ENCODE assay signal across 27 mouse cellular contexts in the genomic region with DNA sequence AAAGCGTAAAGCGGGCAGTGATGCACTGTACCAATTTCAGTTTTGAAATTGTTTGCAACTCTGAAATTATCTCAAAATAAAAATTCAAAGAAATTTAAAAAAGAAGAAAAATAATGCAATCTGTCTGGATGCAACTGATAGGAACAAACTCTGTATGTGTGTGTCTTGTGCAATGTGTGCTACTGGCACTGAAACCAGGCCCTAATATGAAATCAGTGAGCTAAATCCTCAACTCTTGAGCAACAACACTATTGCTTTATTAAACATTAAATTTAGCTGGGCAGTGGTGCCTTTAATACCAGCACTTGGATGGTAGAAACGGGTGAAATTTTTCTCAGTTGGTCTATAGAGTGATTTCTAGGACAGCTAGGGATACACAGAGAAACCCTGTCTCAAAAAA. TPM values are rescaled to one million over a fixed set of nuclear protein-coding genes. Genes with fewer than 3 reads are reported as not detected.
DNase-seq lines count a peak whose midpoint lies in the region; ATAC-seq and TF ChIP-seq lines count a peak whose summit lies in the region.
"Had no signal": no experiment of that assay in that cellular context is flagged by ENCODE, and none has a peak within 500 bp of the region (broad histone marks: within the 10 kb centered on the region; RNA-seq: fewer than 3 reads in every experiment).

No protein-coding gene starts in this region.

- DNase-seq in liver, adult 2 months (ENCODE audit: extremely low read depth, low read depth, low spot score): peak; percentile 94
- no peak for DNase-seq in liver, embryonic 11.5 days (ENCODE audit: low spot score)
- DNase-seq in lung, postnatal 0 days (ENCODE audit: low spot score): peak; percentile 70
- DNase-seq in lung, postnatal 14 days: no peak
- DNase-seq in 416B (ENCODE audit: low read depth) (peak; percentile 49), adipocyte (ENCODE audit: low spot score) (peak; percentile 74)
- no peak for DNase-seq in cerebellum, postnatal 4 days (ENCODE audit: low spot score in 2 of 2)
- no peak for DNase-seq in heart, adult 2 months
- DNase-seq: adrenal gland, adult 2 months; adrenal gland, postnatal 10 days; adrenal gland, postnatal 25 days; B cell, adult 2 months; cerebellum, adult 11-12 months; cerebellum, adult 2 months; cerebellum, adult 9-10 months; cerebellum, postnatal 10 days; cerebellum, postnatal 36 days; forebrain, postnatal 0 days had no signal

- H3K9ac ChIP-seq in liver, adult 2 months (ENCODE audit: low read depth, low read length): no peak overlapping the region
- no peak overlapping the region for H3K9ac ChIP-seq in liver, embryonic 11.5 days (ENCODE audit: low read depth, low read length)
- no peak overlapping the region for H3K9ac ChIP-seq in lung, postnatal 0 days (replicated peaks; ENCODE audit: low read depth)
- no peak overlapping the region for H3K9ac ChIP-seq in heart, adult 2 months (ENCODE audit: low read depth, low read length)
- H3K9ac ChIP-seq: embryonic facial prominence, embryonic 12.5 days; forebrain, embryonic 13.5 days; forebrain, embryonic 15.5 days; forebrain, postnatal 0 days had no signal

- peaks cover 38% of the 10 kb centered on the region for H3K4me1 ChIP-seq in liver, adult 2 months (ENCODE audit: control insufficient read depth, insufficient read depth, low read length)
- H3K4me1 ChIP-seq in liver, embryonic 11.5 days (replicated peaks; ENCODE audit: control insufficient read depth, insufficient read depth, low read length): no peaks in the 10 kb centered on the region
- H3K4me1 ChIP-seq in lung, postnatal 0 days (ENCODE audit: insufficient read depth, low read depth, low read length): no peaks in the 10 kb centered on the region
- H3K4me1 ChIP-seq in heart, adult 2 months (ENCODE audit: control insufficient read depth, insufficient read depth, low read length): no peaks in the 10 kb centered on the region
- H3K4me1 ChIP-seq: embryonic facial prominence, embryonic 10.5 days; embryonic facial prominence, embryonic 12.5 days; forebrain, embryonic 13.5 days had no signal

- no peaks in the 10 kb centered on the region for H3K9me3 ChIP-seq in liver, embryonic 11.5 days (ENCODE audit: control insufficient read depth, low read length)
- H3K9me3 ChIP-seq in lung, postnatal 0 days (ENCODE audit: low read length): no peaks in the 10 kb centered on the region
- H3K9me3 ChIP-seq: embryonic facial prominence, embryonic 10.5 days; embryonic facial prominence, embryonic 12.5 days; forebrain, embryonic 13.5 days; forebrain, embryonic 15.5 days; G1E had no signal

- H3K27ac ChIP-seq in liver, adult 2 months (replicated peaks; ENCODE audit: insufficient read depth, low read depth, low read length): peak overlapping the region; percentile 65; the same call in 1 of the 2 replicates
- H3K27ac ChIP-seq in liver, embryonic 11.5 days (ENCODE audit: low read depth, low read length): no peak overlapping the region
- H3K27ac ChIP-seq in lung, postnatal 0 days (ENCODE audit: low read length): no peak overlapping the region
- no peak overlapping the region for H3K27ac ChIP-seq in heart, adult 2 months
- H3K27ac ChIP-seq: embryonic facial prominence, embryonic 10.5 days; embryonic facial prominence, embryonic 12.5 days; forebrain, embryonic 13.5 days; forebrain, embryonic 15.5 days had no signal

- no peak for ATAC-seq in liver, embryonic 11.5 days (replicated peaks; ENCODE audit: low FRiP score)
- no peak for ATAC-seq in lung, postnatal 0 days
- ATAC-seq: activated CD4-positive, CD25-positive, alpha-beta regulatory T cell, adult 4 months; CD4-positive, CD25-positive, alpha-beta regulatory T cell, adult 4 months; forebrain, embryonic 13.5 days; forebrain, embryonic 15.5 days; forebrain, postnatal 0 days; Patski had no signal

- no peak for TF ChIP-seq CTCF in liver, adult 2 months (IDR thresholded peaks at IDR 0.05; ENCODE audit: low read depth, low read length)
- TF ChIP-seq CTCF in lung, postnatal 0 days (IDR thresholded peaks at IDR 0.05): no peak
- no peak for TF ChIP-seq CTCF in heart, adult 2 months (IDR thresholded peaks at IDR 0.05)

- no peak for TF ChIP-seq EP300 in lung, postnatal 0 days (IDR thresholded peaks at IDR 0.05)
- TF ChIP-seq EP300 in heart, adult 2 months (IDR thresholded peaks at IDR 0.05; ENCODE audit: insufficient read depth, low read depth, low read length): no peak

- peaks cover 49% of the 10 kb centered on the region for H3K36me3 ChIP-seq in liver, adult 2 months (ENCODE audit: control insufficient read depth, insufficient read depth, low read length)
- peaks cover 13% of the 10 kb centered on the region for H3K36me3 ChIP-seq in liver, embryonic 11.5 days (ENCODE audit: control insufficient read depth, insufficient read depth, low read length)
- H3K36me3 ChIP-seq in lung, postnatal 0 days (ENCODE audit: insufficient read depth, low read length): no peaks in the 10 kb centered on the region
- peaks cover 2% of the 10 kb centered on the region; the same call in 1 of the 2 replicates for H3K36me3 ChIP-seq in heart, adult 2 months (ENCODE audit: control insufficient read depth, insufficient read depth, low read length)

- 25% methylated on average over 3 of the region's 3 CpGs for WGBS in liver, adult 2 months
- WGBS in liver, embryonic 11.5 days: 89% methylated on average over 3 of the region's 3 CpGs
- 94% methylated on average over 3 of the region's 3 CpGs for WGBS in lung, postnatal 0 days
- 96% methylated on average over 3 of the region's 3 CpGs for WGBS in heart, adult 2 months

- no peak for TF ChIP-seq POLR2A in liver, adult 2 months (IDR thresholded peaks at IDR 0.05; ENCODE audit: extremely low read depth, insufficient read depth, low read length)
- no peak for TF ChIP-seq POLR2A in heart, adult 2 months (IDR thresholded peaks at IDR 0.05; ENCODE audit: insufficient read depth, low read depth, low read length)

- peaks cover 18% of the 10 kb centered on the region; the same call in 1 of the 2 replicates for H3K79me2 ChIP-seq in liver, adult 2 months (ENCODE audit: control insufficient read depth, insufficient read depth, low read length)
- no peaks in the 10 kb centered on the region for H3K79me2 ChIP-seq in heart, adult 2 months (replicated peaks; ENCODE audit: control insufficient read depth, insufficient read depth, low read length)

- no peak overlapping the region for H3K4me2 ChIP-seq in liver, embryonic 11.5 days
- no peak overlapping the region for H3K4me2 ChIP-seq in lung, postnatal 0 days (replicated peaks; ENCODE audit: low read depth, low read length)
- H3K4me2 ChIP-seq: embryonic facial prominence, embryonic 12.5 days; forebrain, embryonic 13.5 days; forebrain, embryonic 15.5 days had no signal

- no peak overlapping the region for H3K4me3 ChIP-seq in liver, adult 2 months (ENCODE audit: insufficient read depth, low read depth, low read length)
- no peak overlapping the region for H3K4me3 ChIP-seq in liver, embryonic 11.5 days (ENCODE audit: low read depth, low read length)
- no peak overlapping the region for H3K4me3 ChIP-seq in lung, postnatal 0 days (ENCODE audit: low read depth, low read length)
- H3K4me3 ChIP-seq in heart, adult 2 months: no peak overlapping the region
- H3K4me3 ChIP-seq: embryonic facial prominence, embryonic 10.5 days; embryonic facial prominence, embryonic 12.5 days; forebrain, embryonic 13.5 days; forebrain, embryonic 15.5 days had no signal

- intact Hi-C loops in heart, adult 2 months (cut with DNase I): no loop called here

- no peaks in the 10 kb centered on the region for H3K27me3 ChIP-seq in liver, adult 2 months (ENCODE audit: control insufficient read depth, insufficient read depth, low read length)
- no peaks in the 10 kb centered on the region for H3K27me3 ChIP-seq in liver, embryonic 11.5 days (replicated peaks; ENCODE audit: control insufficient read depth, insufficient read depth, low read length)
- H3K27me3 ChIP-seq in lung, postnatal 0 days (replicated peaks; ENCODE audit: insufficient read depth, low read length): no peaks in the 10 kb centered on the region
- H3K27me3 ChIP-seq in heart, adult 2 months (ENCODE audit: control insufficient read depth, insufficient read depth, low read length): no peaks in the 10 kb centered on the region
- H3K27me3 ChIP-seq: CH12.LX; embryonic facial prominence, embryonic 12.5 days; forebrain, embryonic 13.5 days; forebrain, embryonic 15.5 days; Patski had no signal

RNA-seq across cellular contexts. Expression of a gene that starts 21.5 kb away (rescaled TPM):
- total RNA-seq in liver, adult 2 months (2014; rRNA removed): 56.1 and 67.8 TPM in 2 replicates
- polyA plus RNA-seq in liver, adult 2 months (2012; rRNA removed): 30.2 and 30.4 TPM in 2 replicates
- 71.9 and 74.6 TPM in 2 replicates for polyA plus RNA-seq in liver, embryonic 11.5 days (2014; fragmentation: Nextera tagmentation; extraction: Ambion mirVana)
- polyA plus RNA-seq in lung, postnatal 0 days (2015; fragmentation: Nextera tagmentation; extraction: Ambion mirVana): 96.7 and 97.3 TPM in 2 replicates
- total RNA-seq in heart, adult 2 months (2021): 10 to 100 TPM; 13.0 to 15.7 TPM
- 15.1 and 24.6 TPM in 2 replicates for polyA plus RNA-seq in heart, adult 2 months (2012; rRNA removed)

Comparison
In these comparisons a context has a peak if more than half of its experiments do, and no peak if none do; other contexts are left out.
1. DNase-seq: peak in liver, adult 2 months (single experiment), lung, postnatal 0 days (single experiment), 416B (single experiment) and adipocyte (single experiment); none in liver, embryonic 11.5 days (single experiment), lung, postnatal 14 days (single experiment), cerebellum, postnatal 4 days (0 of 2) and heart, adult 2 months (0 of 2).